Mouse (Mus musculus): Measurements from ENCODE around the gene Cabin1.

GRCm38 (mm10) chr10:75686724-75687123, 77.4 kb downstream of the Cabin1 start:
- TF ChIP-seq POLR2A (IDR thresholded peaks at IDR 0.05; ENCODE audit: low read depth, low read length) (no peak), CTCF (IDR thresholded peaks at IDR 0.05; ENCODE audit: extremely low read depth, insufficient read length, insufficient replicate concordance, low read depth, low read length) (no peak)
